Comparison of ENCODE assay signal across 16 mouse cellular contexts in the genomic region with DNA sequence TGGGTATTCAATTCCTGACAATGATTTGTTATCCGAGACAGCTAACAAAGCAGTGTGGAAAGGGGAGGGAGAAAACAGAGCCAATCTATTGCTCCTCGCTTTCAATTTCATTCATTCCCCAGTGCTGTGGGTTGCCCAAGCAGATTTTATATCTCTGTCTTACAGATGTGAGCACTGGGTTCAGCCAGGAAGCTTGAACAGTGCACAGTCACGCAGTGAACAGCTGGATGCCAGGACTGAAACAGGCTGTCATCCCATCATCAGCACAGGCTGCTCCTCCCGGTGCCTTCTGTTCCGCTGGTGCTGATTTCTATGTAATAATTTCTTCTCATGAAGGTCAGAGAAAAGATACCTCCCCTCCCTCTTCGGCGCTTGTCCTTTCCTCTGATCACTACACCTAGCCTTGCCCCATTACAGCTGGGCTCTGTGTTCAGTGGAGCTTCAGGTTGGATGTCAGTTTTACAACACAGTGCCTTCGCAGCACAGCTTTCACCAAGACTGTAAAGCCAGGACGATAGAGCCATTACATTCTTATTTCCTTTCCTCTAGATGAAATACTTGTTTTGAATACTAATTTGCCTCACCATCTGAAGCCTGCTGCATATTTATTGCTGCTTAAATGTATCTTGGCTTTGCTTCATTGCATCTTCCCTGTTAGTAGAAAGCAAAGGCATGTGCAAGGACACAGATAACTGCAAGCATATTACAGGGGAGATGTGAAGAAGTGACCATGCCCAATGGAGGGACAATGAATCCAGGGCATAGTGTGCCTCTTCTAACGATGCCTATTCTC. TPM values are rescaled to one million over a fixed set of nuclear protein-coding genes. Genes with fewer than 3 reads are reported as not detected.
A peak's percentile ranks its signal among the peaks of the same experiment; 100 is the strongest.
DNase-seq lines count a peak whose midpoint lies in the region; ATAC-seq and TF ChIP-seq lines count a peak whose summit lies in the region.
"Had no signal": no experiment of that assay in that cellular context is flagged by ENCODE, and none has a peak within 500 bp of the region (broad histone marks: within the 10 kb centered on the region; RNA-seq: fewer than 3 reads in every experiment).

No protein-coding gene starts in this region.

- H3K9me3 ChIP-seq in kidney, embryonic 15.5 days (replicated peaks) = no peaks in the 10 kb centered on the region
- no peaks in the 10 kb centered on the region for H3K9me3 ChIP-seq in forebrain, embryonic 16.5 days (ENCODE audit: control insufficient read depth, low read length)
- no peaks in the 10 kb centered on the region for H3K9me3 ChIP-seq in midbrain, postnatal 0 days (ENCODE audit: low read length)
- no peaks in the 10 kb centered on the region for H3K9me3 ChIP-seq in limb, embryonic 10.5 days (replicated peaks)
- H3K9me3 ChIP-seq: heart, embryonic 12.5 days; lung, embryonic 15.5 days had no signal

- H3K9ac ChIP-seq in kidney, embryonic 15.5 days = no peak overlapping the region
- H3K9ac ChIP-seq in forebrain, embryonic 16.5 days (replicated peaks; ENCODE audit: low read depth, low read length) = no peak overlapping the region
- H3K9ac ChIP-seq in midbrain, postnatal 0 days (replicated peaks; ENCODE audit: low read length, poor library complexity, severe bottlenecking) = no peak overlapping the region
- H3K9ac ChIP-seq: heart, embryonic 12.5 days; lung, embryonic 15.5 days had no signal

- TF ChIP-seq CTCF in midbrain, postnatal 0 days (IDR thresholded peaks at IDR 0.05) = no peak

- DNase-seq in kidney, postnatal 10 days = no peak
- peak; percentile 49 for DNase-seq in brain, adult 2 months (ENCODE audit: low read depth, low spot score)
- DNase-seq in midbrain, postnatal 0 days (ENCODE audit: low spot score) = peak; percentile 38
- DNase-seq in cerebellum, postnatal 25 days = no peak
- no peak for DNase-seq in limb, embryonic 10.5 days (ENCODE audit: low spot score)
- DNase-seq: adrenal gland, postnatal 10 days; cerebellum, adult 9-11 months; heart, postnatal 36 days; kidney, adult 2 months had no signal

- 32% methylated on average over 10 of the region's 10 CpGs for WGBS in kidney, embryonic 15.5 days
- 51% methylated on average over 10 of the region's 10 CpGs for WGBS in forebrain, embryonic 16.5 days
- 45% methylated on average over 10 of the region's 10 CpGs for WGBS in midbrain, postnatal 0 days
- 82% methylated on average over 10 of the region's 10 CpGs for WGBS in limb, embryonic 10.5 days

- H3K4me1 ChIP-seq in kidney, embryonic 15.5 days = 0 out of 2 replicates have a peak, but pooled peaks cover 2% of the 10 kb centered on the region
- H3K4me1 ChIP-seq in forebrain, embryonic 16.5 days (replicated peaks; ENCODE audit: control insufficient read depth, insufficient read depth, low read length) = peaks cover 17% of the 10 kb centered on the region
- H3K4me1 ChIP-seq in midbrain, postnatal 0 days (ENCODE audit: insufficient read depth, low read length) = no peaks in the 10 kb centered on the region
- no peaks in the 10 kb centered on the region for H3K4me1 ChIP-seq in limb, embryonic 10.5 days
- H3K4me1 ChIP-seq: heart, embryonic 12.5 days; lung, embryonic 15.5 days had no signal

- no peak overlapping the region for H3K4me3 ChIP-seq in kidney, embryonic 15.5 days (replicated peaks)
- H3K4me3 ChIP-seq in forebrain, embryonic 16.5 days (replicated peaks; ENCODE audit: low read length) = no peak overlapping the region
- no peak overlapping the region for H3K4me3 ChIP-seq in midbrain, postnatal 0 days (ENCODE audit: low read depth, low read length)
- H3K4me3 ChIP-seq in limb, embryonic 10.5 days = no peak overlapping the region
- H3K4me3 ChIP-seq: heart, embryonic 12.5 days; lung, embryonic 15.5 days; myocyte had no signal

- H3K27ac ChIP-seq in kidney, embryonic 15.5 days = no peak overlapping the region
- peak overlapping the region; percentile 75 for H3K27ac ChIP-seq in forebrain, embryonic 16.5 days (ENCODE audit: low read length)
- H3K27ac ChIP-seq in midbrain, postnatal 0 days (ENCODE audit: low read depth, low read length) = peak overlapping the region; percentile 75
- H3K27ac ChIP-seq in limb, embryonic 10.5 days = no peak overlapping the region
- H3K27ac ChIP-seq: lung, embryonic 15.5 days had no signal

- no peaks in the 10 kb centered on the region for H3K36me3 ChIP-seq in kidney, embryonic 15.5 days
- peaks cover 16% of the 10 kb centered on the region for H3K36me3 ChIP-seq in forebrain, embryonic 16.5 days (ENCODE audit: control insufficient read depth, insufficient read depth)
- H3K36me3 ChIP-seq in midbrain, postnatal 0 days (ENCODE audit: insufficient read depth, low read length) = peaks cover 11% of the 10 kb centered on the region; the same call in 1 of the 2 replicates
- H3K36me3 ChIP-seq in limb, embryonic 10.5 days = no peaks in the 10 kb centered on the region
- H3K36me3 ChIP-seq: heart, embryonic 12.5 days; lung, embryonic 15.5 days had no signal

- H3K27me3 ChIP-seq in kidney, embryonic 15.5 days = no peaks in the 10 kb centered on the region
- no peaks in the 10 kb centered on the region for H3K27me3 ChIP-seq in forebrain, embryonic 16.5 days (replicated peaks; ENCODE audit: control insufficient read depth, insufficient read depth, low read length)
- no peaks in the 10 kb centered on the region for H3K27me3 ChIP-seq in midbrain, postnatal 0 days (ENCODE audit: insufficient read depth, low read length)
- H3K27me3 ChIP-seq in limb, embryonic 10.5 days (ENCODE audit: low read depth, poor library complexity, severe bottlenecking) = no peaks in the 10 kb centered on the region
- H3K27me3 ChIP-seq: heart, embryonic 12.5 days; lung, embryonic 15.5 days had no signal

- H3K4me2 ChIP-seq in kidney, embryonic 15.5 days = peak overlapping the region; percentile 3; the same call in 1 of the 2 replicates
- H3K4me2 ChIP-seq in forebrain, embryonic 16.5 days (ENCODE audit: low read length) = no peak overlapping the region; the same call in 1 of the 2 replicates
- H3K4me2 ChIP-seq in midbrain, postnatal 0 days (ENCODE audit: low read depth, low read length, poor library complexity, severe bottlenecking) = no peak overlapping the region
- H3K4me2 ChIP-seq: heart, embryonic 12.5 days; liver, embryonic 11.5 days; lung, embryonic 15.5 days had no signal

- ATAC-seq in kidney, embryonic 15.5 days (replicated peaks; ENCODE audit: low FRiP score) = peak; percentile 69
- ATAC-seq in forebrain, embryonic 16.5 days = peak; percentile 87
- ATAC-seq in midbrain, postnatal 0 days (ENCODE audit: low FRiP score) = peak; percentile 71; the same call in 1 of the 2 replicates

RNA-seq across cellular contexts. Expression of a gene that starts 59.0 kb away (rescaled TPM):
- polyA plus RNA-seq in kidney, embryonic 15.5 days (2015; fragmentation: Nextera tagmentation; extraction: Ambion mirVana) = 0.53 and 0.62 TPM in 2 replicates
- polyA plus RNA-seq in forebrain, embryonic 16.5 days (2015; fragmentation: Nextera tagmentation; extraction: Ambion mirVana) = 33.0 and 39.6 TPM in 2 replicates
- total RNA-seq in midbrain, postnatal 0 days (2014; rRNA removed) = 101 and 104 TPM in 2 replicates
- 21.4 and 26.6 TPM in 2 replicates for polyA plus RNA-seq in midbrain, postnatal 0 days (2015; fragmentation: Nextera tagmentation; extraction: Ambion mirVana)
- polyA plus RNA-seq in limb, embryonic 10.5 days (2016; fragmentation: Nextera tagmentation; extraction: Ambion mirVana) = 0.14 and 0.73 TPM in 2 replicates
- total RNA-seq: MEL had no signal
- polyA plus RNA-seq: heart, embryonic 12.5 days; myocyte had no signal

Comparison
In these comparisons a context has a peak if more than half of its experiments do, and no peak if none do; other contexts are left out.
1. H3K27ac ChIP-seq: peak in forebrain, embryonic 16.5 days (single experiment) and midbrain, postnatal 0 days (single experiment); none in kidney, embryonic 15.5 days (single experiment) and limb, embryonic 10.5 days (single experiment).
2. DNase-seq: peak in brain, adult 2 months (single experiment) and midbrain, postnatal 0 days (single experiment); none in kidney, postnatal 10 days (single experiment), cerebellum, postnatal 25 days (0 of 2) and limb, embryonic 10.5 days (single experiment).
3. RNA of a gene that starts 59.0 kb away (polyA plus RNA-seq): 33.0 to 39.6 TPM in forebrain, embryonic 16.5 days and 21.4 to 26.6 TPM in midbrain, postnatal 0 days; 0.14 to 0.73 TPM in limb, embryonic 10.5 days and 0.53 to 0.62 TPM in kidney, embryonic 15.5 days; every median in the first group is over 10 times any median in the second.
4. Peak in every context shown above with its lines, with median percentiles within 50 percentile points of each other: ATAC-seq.